Comparison of ENCODE assay signal across 7 mouse cellular contexts in the genomic region with DNA sequence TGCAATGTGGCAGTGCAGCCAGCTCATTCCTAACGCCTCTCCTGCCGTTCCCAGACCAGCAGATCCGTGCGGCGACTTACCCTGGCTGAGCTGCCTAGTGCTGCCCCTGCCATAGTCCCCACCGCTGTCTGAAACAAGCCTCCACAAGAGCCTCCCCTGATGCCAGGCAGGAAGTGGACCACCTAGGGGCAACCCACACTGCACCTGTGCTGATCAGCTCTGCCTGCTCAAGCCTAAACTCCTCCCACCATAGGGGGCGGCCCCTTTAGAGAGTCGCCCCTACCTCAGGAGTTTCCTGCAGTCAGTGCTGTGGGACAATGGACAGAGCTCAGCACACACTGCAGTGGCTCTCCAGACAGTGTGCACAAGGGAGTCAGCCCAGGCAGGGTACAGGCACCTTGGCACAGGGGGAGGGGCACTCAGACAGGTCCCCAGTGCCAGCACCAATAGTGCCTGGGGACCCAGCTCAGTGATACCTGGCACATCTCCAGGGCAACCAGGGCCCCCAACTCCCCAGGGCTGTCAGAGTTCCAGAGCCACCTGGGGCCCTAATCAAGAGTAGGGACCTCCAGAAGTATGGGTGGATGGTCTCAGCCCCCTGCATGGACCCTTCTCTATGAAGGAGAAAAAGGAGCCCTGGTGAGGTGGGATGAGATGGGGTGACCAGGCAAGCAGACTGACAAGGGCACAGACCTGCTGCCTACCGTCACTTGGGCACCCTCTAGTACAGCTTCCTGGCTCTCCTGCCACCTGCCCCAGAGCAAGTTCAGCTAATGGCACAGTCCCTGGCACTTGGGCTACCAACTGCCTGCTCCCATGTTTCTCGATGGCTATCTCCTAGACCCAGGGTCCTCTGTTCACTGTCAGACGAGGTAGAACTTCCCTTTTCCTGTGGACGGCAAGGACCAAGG. TPM values are rescaled to one million over a fixed set of nuclear protein-coding genes. Genes with fewer than 3 reads are reported as not detected.
DNase-seq lines count a peak whose midpoint lies in the region; ATAC-seq and TF ChIP-seq lines count a peak whose summit lies in the region.

No protein-coding gene starts in this region.

- H3K27ac ChIP-seq in kidney, postnatal 0 days: peak overlapping the region; percentile 15; the same call in 1 of the 2 replicates
- no peak overlapping the region for H3K27ac ChIP-seq in embryonic facial prominence, embryonic 10.5 days (replicated peaks)
- H3K27ac ChIP-seq in forebrain, embryonic 16.5 days (ENCODE audit: low read length): no peak overlapping the region
- H3K27ac ChIP-seq in neural tube, embryonic 13.5 days (replicated peaks): no peak overlapping the region

- no peaks in the 10 kb centered on the region for H3K27me3 ChIP-seq in kidney, postnatal 0 days (ENCODE audit: insufficient read depth, low read length)
- no peaks in the 10 kb centered on the region for H3K27me3 ChIP-seq in embryonic facial prominence, embryonic 10.5 days (replicated peaks; ENCODE audit: low read depth, poor library complexity, severe bottlenecking)
- H3K27me3 ChIP-seq in forebrain, embryonic 16.5 days (replicated peaks; ENCODE audit: control insufficient read depth, insufficient read depth, low read length): no peaks in the 10 kb centered on the region
- no peaks in the 10 kb centered on the region for H3K27me3 ChIP-seq in neural tube, embryonic 13.5 days

- DNase-seq in kidney, postnatal 0 days (ENCODE audit: low spot score): no peak
- DNase-seq in kidney, adult 18-20 months: no peak
- DNase-seq in embryonic facial prominence, embryonic 10.5 days (ENCODE audit: low spot score): no peak
- DNase-seq in spleen, adult 12 weeks (ENCODE audit: low spot score): no peak

- peaks cover 17% of the 10 kb centered on the region for H3K4me1 ChIP-seq in kidney, postnatal 0 days (replicated peaks; ENCODE audit: insufficient read depth, low read length)
- H3K4me1 ChIP-seq in embryonic facial prominence, embryonic 10.5 days: peaks cover 52% of the 10 kb centered on the region
- peaks cover 23% of the 10 kb centered on the region for H3K4me1 ChIP-seq in forebrain, embryonic 16.5 days (replicated peaks; ENCODE audit: control insufficient read depth, insufficient read depth, low read length)
- peaks cover 45% of the 10 kb centered on the region for H3K4me1 ChIP-seq in neural tube, embryonic 13.5 days (replicated peaks)

- no peak for TF ChIP-seq CTCF in kidney, postnatal 0 days (IDR thresholded peaks at IDR 0.05; ENCODE audit: low read depth)

- peak overlapping the region; percentile 31; the same call in 1 of the 2 replicates for H3K4me2 ChIP-seq in kidney, postnatal 0 days (ENCODE audit: low read length)
- no peak overlapping the region for H3K4me2 ChIP-seq in forebrain, embryonic 16.5 days (ENCODE audit: low read length)
- H3K4me2 ChIP-seq in neural tube, embryonic 13.5 days: peak overlapping the region; percentile 11

- ATAC-seq in kidney, postnatal 0 days (replicated peaks; ENCODE audit: low FRiP score, low read depth): peak; percentile 16; the same call in 1 of the 2 replicates
- peak; percentile 10; the same call in 1 of the 2 replicates for ATAC-seq in forebrain, embryonic 16.5 days
- ATAC-seq in neural tube, embryonic 13.5 days (ENCODE audit: low read depth): no peak
- ATAC-seq in megakaryocyte-erythroid progenitor cell, adult 5-6 weeks (replicated peaks; ENCODE audit: low FRiP score, low TSS enrichment, poor library complexity, severe bottlenecking): no peak

- H3K9ac ChIP-seq in kidney, postnatal 0 days (ENCODE audit: low read depth, low read length): no peak overlapping the region
- no peak overlapping the region for H3K9ac ChIP-seq in forebrain, embryonic 16.5 days (replicated peaks; ENCODE audit: low read depth, low read length)
- 0 out of 2 replicates have a peak overlapping the region, but pooled peaks have one; percentile 17 for H3K9ac ChIP-seq in neural tube, embryonic 13.5 days

- 0 out of 2 replicates have a peak overlapping the region, but pooled peaks have one; percentile 5 for H3K4me3 ChIP-seq in kidney, postnatal 0 days (replicated peaks; ENCODE audit: low read depth, low read length)
- H3K4me3 ChIP-seq in embryonic facial prominence, embryonic 10.5 days: peak overlapping the region; percentile 8; the same call in 1 of the 2 replicates
- no peak overlapping the region for H3K4me3 ChIP-seq in forebrain, embryonic 16.5 days (replicated peaks; ENCODE audit: low read length)
- no peak overlapping the region for H3K4me3 ChIP-seq in neural tube, embryonic 13.5 days

- peaks cover 19% of the 10 kb centered on the region; the same call in 1 of the 2 replicates for H3K36me3 ChIP-seq in kidney, postnatal 0 days (ENCODE audit: insufficient read depth, low read length)
- H3K36me3 ChIP-seq in embryonic facial prominence, embryonic 10.5 days (replicated peaks): peaks cover 56% of the 10 kb centered on the region
- H3K36me3 ChIP-seq in forebrain, embryonic 16.5 days (ENCODE audit: control insufficient read depth, insufficient read depth): no peaks in the 10 kb centered on the region
- H3K36me3 ChIP-seq in neural tube, embryonic 13.5 days: peaks cover 47% of the 10 kb centered on the region

- WGBS in kidney, postnatal 0 days: 71% methylated on average over 12 of the region's 12 CpGs
- 75% methylated on average over 12 of the region's 12 CpGs for WGBS in embryonic facial prominence, embryonic 10.5 days
- WGBS in forebrain, embryonic 16.5 days: 73% methylated on average over 12 of the region's 12 CpGs
- 77% methylated on average over 12 of the region's 12 CpGs for WGBS in neural tube, embryonic 13.5 days

- H3K9me3 ChIP-seq in kidney, postnatal 0 days (replicated peaks; ENCODE audit: low read length): no peaks in the 10 kb centered on the region
- no peaks in the 10 kb centered on the region for H3K9me3 ChIP-seq in embryonic facial prominence, embryonic 10.5 days
- H3K9me3 ChIP-seq in forebrain, embryonic 16.5 days (ENCODE audit: control insufficient read depth, low read length): no peaks in the 10 kb centered on the region
- no peaks in the 10 kb centered on the region for H3K9me3 ChIP-seq in neural tube, embryonic 13.5 days

RNA-seq across cellular contexts. Expression of gene Abhd17a, which starts 5.2 kb away (rescaled TPM):
- polyA plus RNA-seq in kidney, postnatal 0 days (2015; fragmentation: Nextera tagmentation; extraction: Ambion mirVana): 104 and 121 TPM in 2 replicates
- polyA plus RNA-seq in embryonic facial prominence, embryonic 10.5 days (2016; fragmentation: Nextera tagmentation; extraction: Ambion mirVana): 79.8 and 84.9 TPM in 2 replicates
- 92.2 and 93.1 TPM in 2 replicates for polyA plus RNA-seq in forebrain, embryonic 16.5 days (2015; fragmentation: Nextera tagmentation; extraction: Ambion mirVana)
- polyA plus RNA-seq in neural tube, embryonic 13.5 days (2015; fragmentation: Nextera tagmentation; extraction: Ambion mirVana): 108 and 123 TPM in 2 replicates
- total RNA-seq in megakaryocyte-erythroid progenitor cell, adult 5-6 weeks (2014; fragmentation: Nextera tagmentation): 55.0 and 63.1 TPM in 2 replicates
- total RNA-seq in megakaryocyte-erythroid progenitor cell, adult 5-6 weeks (2017): 13.7 and 19.4 TPM in 2 replicates

RNA-seq across cellular contexts. Expression of gene Klf16, which starts 7.8 kb away (rescaled TPM):
- polyA plus RNA-seq in kidney, postnatal 0 days (2015; fragmentation: Nextera tagmentation; extraction: Ambion mirVana): 8.1 and 8.8 TPM in 2 replicates
- polyA plus RNA-seq in embryonic facial prominence, embryonic 10.5 days (2016; fragmentation: Nextera tagmentation; extraction: Ambion mirVana): 8.5 TPM in 2 replicates
- polyA plus RNA-seq in forebrain, embryonic 16.5 days (2015; fragmentation: Nextera tagmentation; extraction: Ambion mirVana): 9.2 and 10.1 TPM in 2 replicates
- 4.9 and 5.5 TPM in 2 replicates for polyA plus RNA-seq in neural tube, embryonic 13.5 days (2015; fragmentation: Nextera tagmentation; extraction: Ambion mirVana)
- total RNA-seq in megakaryocyte-erythroid progenitor cell, adult 5-6 weeks (2014; fragmentation: Nextera tagmentation): 21.0 and 24.9 TPM in 2 replicates
- total RNA-seq in megakaryocyte-erythroid progenitor cell, adult 5-6 weeks (2017): 7.2 and 14.6 TPM in 2 replicates

RNA-seq across cellular contexts. Expression of gene Scamp4, which starts 17.8 kb away (rescaled TPM):
- 80.7 and 87.2 TPM in 2 replicates for polyA plus RNA-seq in kidney, postnatal 0 days (2015; fragmentation: Nextera tagmentation; extraction: Ambion mirVana)
- 84.8 and 88.2 TPM in 2 replicates for polyA plus RNA-seq in embryonic facial prominence, embryonic 10.5 days (2016; fragmentation: Nextera tagmentation; extraction: Ambion mirVana)
- polyA plus RNA-seq in forebrain, embryonic 16.5 days (2015; fragmentation: Nextera tagmentation; extraction: Ambion mirVana): 69.9 and 77.2 TPM in 2 replicates
- 62.7 and 64.8 TPM in 2 replicates for polyA plus RNA-seq in neural tube, embryonic 13.5 days (2015; fragmentation: Nextera tagmentation; extraction: Ambion mirVana)
- 56.1 and 71.8 TPM in 2 replicates for total RNA-seq in megakaryocyte-erythroid progenitor cell, adult 5-6 weeks (2014; fragmentation: Nextera tagmentation)
- total RNA-seq in megakaryocyte-erythroid progenitor cell, adult 5-6 weeks (2017): 12.7 and 23.3 TPM in 2 replicates

RNA-seq across cellular contexts. Expression of gene Adat3, which starts 17.8 kb away (rescaled TPM):
- 5.0 and 6.1 TPM in 2 replicates for polyA plus RNA-seq in kidney, postnatal 0 days (2015; fragmentation: Nextera tagmentation; extraction: Ambion mirVana)
- polyA plus RNA-seq in embryonic facial prominence, embryonic 10.5 days (2016; fragmentation: Nextera tagmentation; extraction: Ambion mirVana): 10.9 and 14.1 TPM in 2 replicates
- 6.4 and 6.7 TPM in 2 replicates for polyA plus RNA-seq in forebrain, embryonic 16.5 days (2015; fragmentation: Nextera tagmentation; extraction: Ambion mirVana)
- polyA plus RNA-seq in neural tube, embryonic 13.5 days (2015; fragmentation: Nextera tagmentation; extraction: Ambion mirVana): 3.0 and 4.8 TPM in 2 replicates
- 2.7 and 9.1 TPM in 2 replicates for total RNA-seq in megakaryocyte-erythroid progenitor cell, adult 5-6 weeks (2014; fragmentation: Nextera tagmentation)
- total RNA-seq in megakaryocyte-erythroid progenitor cell, adult 5-6 weeks (2017): 11.0 TPM in 1 of 2 replicates, not detected in the other

RNA-seq across cellular contexts. Expression of gene Gm49322, which starts 20.9 kb away (rescaled TPM):
- 1.4 TPM in 2 replicates for polyA plus RNA-seq in kidney, postnatal 0 days (2015; fragmentation: Nextera tagmentation; extraction: Ambion mirVana)
- polyA plus RNA-seq in embryonic facial prominence, embryonic 10.5 days (2016; fragmentation: Nextera tagmentation; extraction: Ambion mirVana): 5.7 and 6.4 TPM in 2 replicates
- 3.1 and 4.1 TPM in 2 replicates for polyA plus RNA-seq in forebrain, embryonic 16.5 days (2015; fragmentation: Nextera tagmentation; extraction: Ambion mirVana)
- 2.8 and 3.7 TPM in 2 replicates for polyA plus RNA-seq in neural tube, embryonic 13.5 days (2015; fragmentation: Nextera tagmentation; extraction: Ambion mirVana)
- total RNA-seq in megakaryocyte-erythroid progenitor cell, adult 5-6 weeks (2014; fragmentation: Nextera tagmentation): 0.68 and 1.6 TPM in 2 replicates
- 0.08 and 0.42 TPM in 2 replicates for total RNA-seq in megakaryocyte-erythroid progenitor cell, adult 5-6 weeks (2017)

Comparison
In these comparisons a context has a peak if more than half of its experiments do, and no peak if none do; other contexts are left out.
1. ATAC-seq: peak in kidney, postnatal 0 days (single experiment) and forebrain, embryonic 16.5 days (single experiment); none in neural tube, embryonic 13.5 days (single experiment) and megakaryocyte-erythroid progenitor cell, adult 5-6 weeks (single experiment).
2. H3K4me3 ChIP-seq: peak in kidney, postnatal 0 days (single experiment) and embryonic facial prominence, embryonic 10.5 days (single experiment); none in forebrain, embryonic 16.5 days (single experiment) and neural tube, embryonic 13.5 days (single experiment).